Mouse (Mus musculus) olfactory bulb, adult 2 months (tissue): ENCODE measurements at regions not wholly inside any gene's neighbourhood (a gene's known extent, or its start where the extent isn't known, plus 50 kb on each side); places are given as distances from the start of the nearest gene placed in this dataset.
A peak's percentile ranks its signal among the peaks of the same experiment; 100 is the strongest.
"Not testable (repeated sequence)": the region's sequence is repeated elsewhere in the genome, so short reads cannot be mapped to it uniquely, and the experiment has no call there.

Source experiments
- H3K27ac ChIP-seq: fragments of 200-500 bp; 2 replicates; pipeline ENCODE4 v1.5.1; 2012; ENCODE audit warnings: low read depth, low read length; ENCODE audit not compliant: insufficient read depth
- H3K4me1 ChIP-seq: fragments of 200-500 bp; 2 replicates; pipeline ENCODE4 v1.6.1; 2012; ENCODE audit warnings: low read length; ENCODE audit not compliant: control insufficient read depth, insufficient read depth
- H3K4me3 ChIP-seq: fragments of 200-500 bp; 2 replicates; pipeline ENCODE4 v1.5.1; 2012; ENCODE audit warnings: mild to moderate bottlenecking, low read depth, low read length, moderate library complexity; ENCODE audit not compliant: insufficient read depth
- CTCF ChIP-seq: fragments of 200-500 bp; IDR thresholded peaks from 2 replicates; pipeline ENCODE4 v1.5.1; 2012; ENCODE audit warnings: low read depth, mild to moderate bottlenecking, low read length, moderate library complexity; ENCODE audit not compliant: insufficient read depth
- POLR2A ChIP-seq: fragments of 200-500 bp; IDR thresholded peaks from 2 replicates; pipeline ENCODE4 v1.6.1; 2012; ENCODE audit warnings: mild to moderate bottlenecking, low read depth, low read length, moderate library complexity; ENCODE audit not compliant: insufficient read depth
- WGBS: fragments of 180-500 bp; shearing (Covaris S2); methylation state at CpG from one replicate; pipeline ENCODE4 v1.1.7; 2018; 5-methylcytosine and 5-hydroxymethylcytosine counted together

DNA sequence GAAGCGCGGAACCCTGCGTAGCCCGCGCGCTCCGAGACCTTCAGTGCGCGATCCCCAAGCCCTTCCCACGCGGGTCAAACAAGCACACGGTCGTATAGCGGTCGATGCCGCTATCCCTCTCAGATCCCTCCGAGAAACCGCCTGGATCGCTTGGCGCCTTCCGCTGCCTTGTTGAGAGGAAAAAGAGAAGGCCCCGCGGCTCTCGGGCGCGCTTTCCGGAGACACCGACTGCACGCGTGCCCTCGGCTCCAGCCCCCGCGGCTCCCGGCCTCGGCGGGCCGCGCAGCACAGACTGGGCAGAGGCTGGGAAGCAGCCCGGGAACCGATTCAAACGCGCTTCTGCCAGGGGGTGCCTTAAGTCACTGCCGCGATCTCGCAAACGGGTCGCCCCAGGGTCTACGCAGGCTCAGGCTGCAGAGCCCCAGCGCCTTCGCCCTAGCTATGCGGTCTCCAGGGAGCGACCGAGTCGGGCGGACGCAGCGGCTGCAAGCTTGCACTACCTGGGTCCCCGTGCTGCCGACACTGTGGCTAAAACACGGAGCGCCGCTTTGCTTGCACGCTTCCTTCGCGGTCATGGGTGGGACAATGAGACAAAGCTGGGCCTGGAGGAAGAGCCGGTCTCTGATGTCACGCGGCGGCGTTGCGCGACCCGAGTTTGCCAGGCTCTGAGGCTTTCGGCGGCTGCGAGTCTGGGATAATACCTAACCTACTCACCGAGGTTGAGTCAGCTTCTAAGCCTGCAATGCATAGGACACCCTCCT lies 87.3 kb downstream of the Crisp4 start:
- under 1% methylated on average over 77 of the region's 77 CpGs for WGBS
- peak overlapping the region; percentile 48 for H3K4me3 ChIP-seq
- no peak for TF ChIP-seq POLR2A
- no peak overlapping the region for H3K27ac ChIP-seq
- H3K4me1 ChIP-seq, result no peaks in the 10 kb centered on the region

DNA sequence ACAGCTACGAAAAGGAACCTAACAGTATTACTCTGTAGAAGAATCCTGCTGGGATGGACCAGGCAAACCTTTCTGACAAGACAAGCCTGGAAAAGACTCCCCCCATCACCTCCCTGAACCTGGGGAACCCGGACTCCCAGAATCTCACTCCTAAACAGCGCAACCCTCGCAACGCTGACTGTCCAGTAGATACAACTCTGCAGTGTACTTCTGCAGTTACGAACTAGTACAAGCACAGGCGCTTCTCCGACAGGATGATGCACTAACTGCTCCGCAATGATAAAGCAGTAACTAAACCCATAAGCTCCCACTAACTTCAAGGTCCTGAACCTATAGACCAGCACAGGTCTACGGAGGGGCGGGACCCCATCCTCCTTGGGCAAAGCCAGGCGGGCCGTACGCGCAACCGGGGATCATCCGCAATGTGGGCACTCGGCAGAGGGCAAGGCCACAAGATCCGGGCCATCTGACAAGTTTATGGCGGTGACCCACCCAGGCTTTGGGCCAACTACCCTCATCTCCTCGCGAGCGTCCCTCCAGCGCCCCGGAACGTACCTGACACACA lies 88.0 kb downstream of the Crisp4 start:
- Histone ChIP-seq H3K27ac (no peak overlapping the region), H3K4me1 (no peaks in the 10 kb centered on the region), H3K4me3 (peak overlapping the region; percentile 48)
- TF ChIP-seq CTCF (no peak), POLR2A (no peak)
- 2% methylated on average over 26 of the region's 26 CpGs for WGBS

DNA sequence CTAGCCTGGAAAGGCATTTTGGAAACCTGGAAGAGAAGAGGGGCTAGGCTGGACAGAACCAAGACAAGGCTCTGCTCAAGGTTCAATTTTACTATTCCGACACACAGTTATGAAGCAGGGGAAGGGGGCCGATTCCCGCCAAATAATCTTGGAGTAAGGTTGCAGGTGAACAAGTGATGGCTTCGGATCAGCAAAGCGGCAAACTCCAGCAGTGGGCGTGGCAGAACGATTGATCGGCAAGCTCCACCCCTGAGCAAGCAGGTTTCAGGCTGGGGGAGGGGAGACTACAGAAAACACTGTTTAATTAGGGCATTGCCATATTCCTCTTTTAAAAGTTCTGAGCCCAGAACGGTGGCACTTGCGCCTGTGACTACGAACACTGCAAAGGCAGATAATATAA lies 88.7 kb downstream of the Crisp4 start:
- not testable (repeated sequence) for H3K4me1 ChIP-seq, H3K27ac ChIP-seq
- peak overlapping the region; percentile 7; the same call in 1 of the 2 replicates for H3K4me3 ChIP-seq
- WGBS, result 19% methylated on average over 11 of the region's 11 CpGs

DNA sequence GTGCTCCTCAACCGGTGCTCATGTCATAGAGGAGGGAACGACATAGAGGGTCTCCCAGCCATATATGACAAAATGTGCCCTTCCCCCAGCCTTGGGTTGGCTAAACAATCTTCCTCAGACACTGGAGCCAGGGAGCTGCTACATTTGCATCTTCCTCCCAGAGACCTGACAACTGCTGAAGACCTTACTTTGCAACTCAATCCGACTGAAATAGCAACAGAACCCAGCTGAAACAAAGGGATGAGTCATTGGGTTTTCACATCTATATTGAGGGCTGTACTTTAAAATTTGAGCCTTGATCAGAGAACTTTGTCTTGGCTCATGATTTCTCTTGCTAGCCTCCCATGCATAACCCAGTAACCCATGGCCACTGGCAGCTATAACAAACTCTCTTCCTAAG lies 115.5 kb downstream of the Crisp4 start:
- no peak for TF ChIP-seq POLR2A
- no peak overlapping the region for H3K4me3 ChIP-seq
- no peak overlapping the region for H3K27ac ChIP-seq
- 58% methylated on average over 3 of the region's 3 CpGs for WGBS
- H3K4me1 ChIP-seq, result no peaks in the 10 kb centered on the region

DNA sequence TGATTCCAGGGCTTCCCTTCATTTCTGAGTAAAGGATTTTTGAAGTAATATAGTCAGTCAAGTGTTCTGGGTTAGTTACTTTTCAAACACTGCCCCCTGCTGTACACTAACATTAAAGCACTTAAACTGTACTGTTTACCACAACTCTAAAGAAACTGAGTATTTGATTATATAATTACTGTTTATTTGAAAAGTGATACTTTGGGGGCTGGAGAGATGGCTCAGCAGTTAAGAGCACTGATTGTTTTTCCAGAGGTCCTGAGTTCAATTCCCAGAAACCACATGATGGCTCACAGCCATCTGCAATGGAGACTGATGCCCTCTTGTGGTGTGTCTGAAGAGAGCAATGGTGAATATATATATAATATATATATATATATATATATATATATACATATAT lies 132.8 kb downstream of the Crisp4 start:
- not testable (repeated sequence) for H3K4me3 ChIP-seq, H3K4me1 ChIP-seq, H3K27ac ChIP-seq

DNA sequence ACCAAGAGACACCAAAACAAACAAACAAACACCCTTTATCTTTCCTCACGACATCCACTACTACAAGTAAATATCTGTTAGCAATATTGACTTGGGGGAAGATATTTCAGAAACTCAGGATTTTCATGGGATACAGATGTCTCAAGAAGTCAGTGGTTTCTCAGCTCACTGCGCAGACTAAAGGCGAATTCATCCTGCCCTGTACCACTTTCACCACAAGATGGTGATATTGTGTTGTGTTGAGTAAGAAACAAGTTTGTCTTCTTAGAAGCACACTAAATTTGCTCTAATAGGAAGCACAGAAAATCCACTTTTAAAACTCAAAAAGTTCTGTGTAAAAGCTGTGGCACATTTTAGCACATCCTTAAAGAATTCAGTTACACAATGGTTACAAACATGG lies 165.1 kb downstream of the Crisp4 start:
- WGBS, result 14% methylated on average over 3 of the region's 3 CpGs
- no peaks in the 10 kb centered on the region for H3K4me1 ChIP-seq
- H3K27ac ChIP-seq, result no peak overlapping the region
- TF ChIP-seq CTCF, result no peak
- H3K4me3 ChIP-seq, result no peak overlapping the region

DNA sequence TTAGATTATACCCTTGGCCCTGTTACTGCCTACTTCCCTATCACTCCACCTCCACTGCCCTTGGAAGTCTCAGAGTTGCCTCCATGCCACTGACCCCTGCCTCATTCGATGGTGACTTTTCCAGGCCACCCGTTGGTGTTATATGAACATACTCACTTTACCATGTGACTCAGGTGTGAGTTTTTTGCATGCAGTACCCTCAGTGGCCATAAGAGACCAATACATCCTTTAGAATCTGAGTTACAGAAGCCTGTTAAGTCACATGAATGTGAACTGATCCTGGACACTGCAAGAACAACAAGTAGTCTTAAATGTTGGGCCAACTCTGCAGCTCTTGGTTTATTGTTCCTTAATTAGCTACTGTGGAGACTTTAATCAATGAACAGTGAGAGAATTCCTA lies 167.6 kb downstream of the Crisp4 start:
- H3K27ac ChIP-seq, result no peak overlapping the region
- H3K4me1 ChIP-seq, result no peaks in the 10 kb centered on the region
- 91% methylated on average over 2 of the region's 2 CpGs for WGBS
- no peak overlapping the region for H3K4me3 ChIP-seq
- TF ChIP-seq POLR2A (no peak), CTCF (no peak)

DNA sequence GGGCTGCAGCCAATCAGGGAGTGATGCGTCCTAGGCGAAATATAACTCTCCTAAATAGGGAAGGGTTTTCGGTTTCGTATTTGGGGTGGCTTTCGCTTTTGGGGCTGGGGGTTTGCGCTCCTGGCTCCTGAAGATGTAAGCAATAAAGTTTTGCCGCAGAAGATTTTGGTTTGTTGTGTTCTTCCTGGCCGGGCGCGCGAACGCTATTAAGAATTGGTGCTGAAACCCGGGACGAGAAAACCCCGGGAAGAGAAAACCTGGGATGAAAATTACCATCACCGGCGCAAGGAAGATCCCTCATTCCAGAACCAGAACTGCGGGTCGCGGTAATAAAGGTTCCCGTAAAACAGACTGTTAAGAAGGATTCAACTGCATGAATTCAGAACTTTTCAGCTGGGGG lies 188.8 kb downstream of the Crisp4 start:
- not testable (repeated sequence) for H3K27ac ChIP-seq, H3K4me1 ChIP-seq, H3K4me3 ChIP-seq
- 97% methylated on average over 21 of the region's 21 CpGs for WGBS

DNA sequence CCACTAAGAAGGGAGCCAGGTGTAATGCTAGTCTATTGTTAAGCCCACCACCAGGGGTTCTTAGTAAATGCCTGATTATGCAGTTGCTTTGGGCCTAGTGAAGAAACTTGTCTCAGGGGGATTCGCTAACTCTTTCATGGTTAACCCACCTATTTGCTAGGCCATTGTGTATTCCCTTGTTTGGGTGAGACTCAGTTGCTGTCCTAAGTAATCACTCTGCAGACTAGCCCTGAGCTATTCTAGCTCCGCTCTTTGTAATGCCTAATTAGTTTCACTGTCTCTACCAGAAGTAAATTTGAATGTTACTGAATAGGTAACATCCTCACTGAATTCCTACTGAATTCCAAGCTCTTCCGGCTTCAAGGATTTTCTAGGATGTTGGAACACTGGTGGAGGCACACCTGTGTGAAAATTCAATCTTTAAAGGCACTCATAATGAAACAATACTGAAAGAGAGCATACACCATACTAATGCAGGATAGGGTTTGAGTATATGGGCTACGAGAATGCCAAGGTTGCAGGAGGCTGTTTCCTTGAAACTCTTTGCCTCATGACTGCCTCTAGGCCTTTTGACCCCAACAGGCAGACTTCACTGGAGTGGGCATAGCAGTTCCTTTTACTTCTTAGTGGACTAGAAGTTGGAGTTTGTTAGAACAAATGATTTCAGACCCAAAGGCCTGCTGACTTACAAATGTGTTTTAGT lies 213.4 kb downstream of the Crisp4 start:
- H3K4me1 ChIP-seq, H3K27ac ChIP-seq, H3K4me3 ChIP-seq: not testable (repeated sequence)
- WGBS, result 82% methylated on average over 4 of the region's 4 CpGs
